Mouse (Mus musculus) Muller cell, postnatal 12 days (primary cell): ENCODE measurements at regions not wholly inside any gene's neighbourhood (a gene's known extent, or its start where the extent isn't known, plus 50 kb on each side); places are given as distances from the start of the nearest gene placed in this dataset.

Experiments
- DNase-seq: peaks from one replicate; pipeline ENCODE4 v3.0.0-alpha.2; 2015; ENCODE audit errors: inconsistent ontology term

DNA sequence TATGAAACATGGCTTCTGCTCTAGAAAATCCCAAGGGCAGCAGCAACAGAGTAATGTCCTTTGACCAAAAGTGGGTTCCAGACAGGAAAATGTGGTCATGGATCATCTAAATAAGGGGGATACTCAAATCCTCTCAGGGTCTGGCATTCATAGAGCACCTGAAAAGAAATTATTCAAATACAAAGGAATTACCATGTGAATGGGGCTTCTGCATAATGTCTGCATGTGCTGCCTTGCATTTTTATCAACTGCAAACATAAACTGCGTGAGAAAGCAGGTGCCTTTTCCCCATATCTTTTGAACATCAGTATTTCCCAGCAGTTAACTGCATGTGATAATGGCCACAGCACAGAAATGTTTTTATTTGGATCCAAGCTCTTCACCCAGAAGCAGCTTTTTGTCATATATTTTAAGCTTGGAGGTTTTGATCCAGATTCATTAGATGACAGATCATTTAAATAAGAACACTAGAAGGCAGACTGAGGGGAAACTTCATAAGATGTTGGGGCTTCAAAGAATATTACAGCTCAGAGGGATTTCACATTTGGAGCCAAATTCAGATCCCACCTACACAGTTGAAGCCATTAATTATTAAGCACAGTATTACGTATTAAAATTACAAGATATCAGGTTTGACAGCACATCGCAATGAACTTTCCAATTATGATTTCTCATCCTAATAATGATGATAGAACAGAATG is 527.8 kb downstream of the Gm11232 start:
- DNase-seq: no peak

DNA sequence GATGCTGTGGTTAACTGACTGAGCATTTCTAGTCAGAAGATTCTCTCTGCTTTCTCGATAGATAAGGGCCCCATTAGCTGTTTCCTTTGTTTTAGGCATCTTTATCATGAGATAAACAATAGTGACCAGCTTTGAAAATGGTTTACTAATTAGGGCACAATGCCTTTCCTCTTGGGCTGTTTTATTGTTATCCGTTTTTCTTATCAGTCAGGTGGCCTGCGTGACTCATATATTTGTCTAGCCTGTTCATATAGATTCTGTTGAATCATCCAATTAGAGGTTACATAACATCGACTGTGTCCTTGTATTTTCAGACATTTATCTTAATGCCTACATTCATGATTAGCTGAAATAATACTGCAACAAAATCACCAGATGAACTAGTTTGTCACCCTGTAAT is 531.1 kb downstream of the Gm11232 start:
- peak; percentile 11 for DNase-seq

DNA sequence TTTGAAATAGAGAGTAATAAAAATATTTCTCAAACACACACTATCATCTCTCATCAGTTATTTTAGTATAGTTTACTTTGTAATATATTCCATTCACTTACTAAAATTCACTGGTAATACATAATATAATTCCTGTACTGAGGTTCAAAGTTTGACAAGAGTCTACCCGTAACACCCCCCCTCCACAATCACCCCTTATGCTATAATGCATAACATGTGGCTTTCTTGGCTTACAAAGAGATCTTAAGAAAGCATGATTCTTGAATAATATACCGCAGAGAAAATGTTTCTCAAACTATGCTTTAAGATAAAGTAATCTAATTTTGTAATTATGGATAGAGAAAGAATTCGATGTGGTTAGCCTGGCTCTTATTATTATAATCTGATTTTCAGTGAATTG is 539.7 kb downstream of the Gm11232 start:
- DNase-seq: no peak

DNA sequence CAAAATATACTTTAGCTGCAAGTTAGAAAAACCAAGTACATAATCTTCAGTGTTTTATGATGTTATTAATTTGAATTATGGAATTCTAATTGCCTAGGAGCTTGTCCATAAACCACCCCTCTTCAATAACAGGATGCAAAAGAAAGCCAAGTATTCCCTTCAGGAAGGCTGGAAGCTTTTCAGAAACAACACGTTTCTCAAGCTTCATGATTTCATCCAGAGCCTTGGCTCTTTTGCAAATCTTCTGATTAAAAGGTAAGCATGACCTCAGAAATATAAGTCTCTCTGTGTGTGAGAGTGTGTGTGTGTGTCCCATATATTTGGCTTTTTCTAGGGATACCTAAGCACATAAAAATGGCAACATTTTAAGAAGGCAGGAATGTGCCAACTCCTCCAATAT is 570.0 kb downstream of the Gm11232 start:
- DNase-seq: no peak

DNA sequence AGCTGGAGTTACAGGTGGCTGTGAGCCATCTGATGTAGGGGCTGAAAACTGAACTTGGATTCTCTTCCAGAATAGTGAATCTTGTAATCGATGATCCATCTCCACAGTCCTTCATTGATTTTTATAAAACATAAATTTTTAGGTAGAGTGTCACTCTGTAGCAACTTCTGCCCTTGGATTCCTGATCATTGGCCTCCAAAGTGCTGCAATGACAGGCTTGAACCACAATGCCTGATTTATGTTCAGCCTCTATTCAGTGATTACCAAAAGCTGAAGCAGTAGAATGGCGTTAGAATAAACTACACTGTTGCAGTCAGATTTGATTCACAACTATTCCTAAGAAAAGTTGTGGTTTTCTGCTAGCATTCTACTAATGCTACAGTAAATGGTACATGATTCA is 580.1 kb downstream of the Gm11232 start:
- no peak for DNase-seq

DNA sequence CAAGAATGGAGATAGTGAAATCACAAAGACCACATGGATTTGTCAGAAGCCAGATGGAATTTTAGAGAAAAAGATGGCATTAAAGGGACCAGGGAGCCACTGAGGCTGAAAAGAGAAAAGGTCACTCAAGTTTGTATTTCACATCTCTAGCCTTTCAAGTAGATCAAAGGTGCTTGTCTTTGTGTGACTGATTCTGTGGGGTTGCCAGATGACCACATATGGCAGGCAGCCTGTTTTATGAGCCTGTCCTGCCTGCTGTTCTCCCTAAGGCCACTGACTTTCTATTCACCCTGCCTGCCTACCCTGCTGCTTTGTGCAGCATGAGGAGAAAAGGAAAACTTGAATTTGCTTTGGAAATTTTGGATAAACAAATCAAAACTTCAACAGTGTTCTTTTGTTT is 592.0 kb downstream of the Gm11232 start:
- DNase-seq: peak; percentile 7

DNA sequence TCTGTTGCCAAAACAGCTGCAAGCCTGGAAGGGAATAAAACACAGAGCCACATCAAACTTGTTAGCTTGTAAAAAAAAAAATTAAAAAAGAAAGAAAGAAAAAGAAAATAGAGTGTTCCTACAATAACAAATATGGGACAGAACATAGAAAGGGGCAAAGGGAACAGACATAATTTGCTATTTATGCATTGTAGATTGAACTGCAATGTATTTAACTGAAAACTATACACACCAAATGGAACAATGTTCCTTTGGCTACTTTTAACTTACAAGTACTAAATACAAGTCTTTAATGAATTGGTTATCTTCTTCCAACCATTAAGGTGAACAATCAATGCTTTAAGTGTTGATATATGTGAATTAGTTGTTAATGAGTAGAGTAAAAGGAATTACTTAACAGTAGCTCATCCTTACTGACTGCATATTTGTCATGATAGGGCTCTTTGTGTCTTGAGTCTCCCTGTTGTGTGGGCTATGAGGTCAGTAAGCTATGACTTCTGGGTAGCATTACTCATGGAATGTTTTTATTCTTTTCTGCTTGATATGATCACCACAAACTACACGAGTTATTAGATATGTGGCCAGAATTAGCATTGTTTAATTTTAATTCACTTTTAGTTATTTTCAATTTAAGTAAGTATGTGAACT is 597.0 kb upstream of the Megf9 start:
- DNase-seq: peak; percentile 79

DNA sequence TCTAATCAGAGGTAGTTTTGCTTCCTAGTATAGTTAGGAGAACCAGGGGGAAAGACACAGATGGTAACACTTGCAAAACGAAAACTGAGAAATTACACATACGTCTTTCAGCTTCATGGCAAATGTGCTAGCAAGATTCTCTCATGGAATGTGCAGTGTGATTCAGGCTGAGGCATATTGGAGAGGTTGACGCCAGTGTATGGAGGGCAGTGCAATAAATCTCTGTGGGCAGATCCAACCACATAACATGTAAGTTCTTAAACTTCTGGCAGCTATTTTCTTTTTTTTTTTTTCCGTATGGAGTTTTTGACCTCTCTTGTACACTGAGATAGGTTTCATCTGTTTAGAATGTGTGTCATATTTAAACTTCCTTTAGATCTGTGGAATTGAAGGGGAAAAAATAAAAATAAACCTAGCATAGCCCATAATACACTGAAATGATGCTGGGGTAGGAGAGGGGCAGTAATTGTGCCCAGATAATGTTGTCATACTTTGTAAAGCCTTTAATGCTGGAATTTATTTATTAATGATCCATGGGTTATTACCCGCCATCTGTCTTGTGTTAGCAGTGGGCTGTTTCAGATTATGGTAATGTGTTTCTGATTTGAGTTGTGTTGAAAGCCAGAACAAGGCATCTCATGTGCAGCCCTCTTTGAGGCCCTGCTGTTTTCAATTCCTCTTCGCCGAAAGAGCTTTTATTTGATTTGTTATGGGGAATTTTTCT is 596.3 kb upstream of the Megf9 start:
- peak; percentile 80 for DNase-seq

DNA sequence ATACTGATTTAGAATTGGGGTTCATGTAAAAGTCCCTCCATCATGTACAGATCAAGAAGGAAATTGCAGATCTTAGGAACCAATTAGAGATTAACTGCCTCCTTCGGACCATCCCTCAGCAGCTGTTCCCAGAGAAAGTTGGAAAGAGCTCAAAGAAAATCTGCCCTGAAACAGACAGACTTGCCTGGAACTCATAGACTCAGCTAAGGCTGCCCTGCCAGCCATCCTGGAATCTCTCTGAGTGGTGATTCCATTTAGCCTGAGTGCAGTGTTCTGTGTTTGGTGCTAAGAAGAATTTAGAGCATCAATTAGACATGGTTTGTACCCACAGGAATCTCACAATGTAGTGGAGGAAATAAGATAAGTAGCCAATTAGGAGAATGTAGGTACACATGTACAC is 594.5 kb upstream of the Megf9 start:
- DNase-seq: peak; percentile 88
